ENCODE assay signal across 23 mouse cellular contexts in genomic region chrX:101732644-101733043, GRCm38 (mm10). TPM values are rescaled to one million over a fixed set of nuclear protein-coding genes. Genes with fewer than 3 reads are reported as not detected.
DNase-seq lines count a peak whose midpoint lies in the region; ATAC-seq and TF ChIP-seq lines count a peak whose summit lies in the region.
"Had no signal": no experiment of that assay in that cellular context is flagged by ENCODE, and none has a peak within 500 bp of the region (broad histone marks: within the 10 kb centered on the region; RNA-seq: fewer than 3 reads in every experiment).

No protein-coding gene starts in this region.

- TF ChIP-seq CTCF in kidney, adult 2 months (conservative IDR thresholded peaks at IDR 0.05; ENCODE audit: insufficient read depth, insufficient read length, low read depth, low read length) = no peak
- TF ChIP-seq CTCF in intestine, postnatal 0 days (IDR thresholded peaks at IDR 0.05; ENCODE audit: low read depth) = peak; percentile 21; the same call in 1 of the 2 replicates
- TF ChIP-seq CTCF in left cerebral cortex, adult 2 months (IDR thresholded peaks at IDR 0.05) = no peak

- no peak overlapping the region for H3K4me2 ChIP-seq in kidney, embryonic 14.5 days (replicated peaks; ENCODE audit: low read depth, low read length)
- no peak overlapping the region; the same call in 1 of the 2 replicates for H3K4me2 ChIP-seq in intestine, postnatal 0 days (replicated peaks; ENCODE audit: low read depth)
- H3K4me2 ChIP-seq: embryonic facial prominence, embryonic 15.5 days had no signal

- no peak overlapping the region for H3K27ac ChIP-seq in kidney, adult 2 months (ENCODE audit: insufficient read depth, low read depth, low read length)
- no peak overlapping the region for H3K27ac ChIP-seq in kidney, embryonic 14.5 days (ENCODE audit: low read depth, low read length)
- no peak overlapping the region for H3K27ac ChIP-seq in intestine, postnatal 0 days (ENCODE audit: low read depth, low read length)
- no peak overlapping the region for H3K27ac ChIP-seq in left cerebral cortex, adult 2 months
- H3K27ac ChIP-seq: embryonic facial prominence, embryonic 15.5 days; forebrain, embryonic 10.5 days; gastrocnemius, adult 2 months; heart, embryonic 10.5 days had no signal

- H3K4me1 ChIP-seq in kidney, adult 2 months (ENCODE audit: control insufficient read depth, insufficient read depth, low read length) = no peaks in the 10 kb centered on the region
- no peaks in the 10 kb centered on the region for H3K4me1 ChIP-seq in kidney, embryonic 14.5 days (ENCODE audit: control insufficient read depth, insufficient read depth, low read length)
- H3K4me1 ChIP-seq in megakaryocyte, embryonic 14.5 days = peaks cover 37% of the 10 kb centered on the region
- no peaks in the 10 kb centered on the region for H3K4me1 ChIP-seq in intestine, postnatal 0 days (replicated peaks; ENCODE audit: control insufficient read depth, insufficient read depth, low read length)
- H3K4me1 ChIP-seq: forebrain, embryonic 10.5 days; heart, embryonic 10.5 days had no signal

- no peak overlapping the region for H3K9ac ChIP-seq in kidney, embryonic 14.5 days (ENCODE audit: low read depth, low read length)
- no peak overlapping the region for H3K9ac ChIP-seq in intestine, postnatal 0 days (ENCODE audit: low read depth, low read length)
- H3K9ac ChIP-seq: embryonic facial prominence, embryonic 15.5 days had no signal

- TF ChIP-seq POLR2A in kidney, adult 2 months (IDR thresholded peaks at IDR 0.05; ENCODE audit: low read depth, low read length) = no peak

- DNase-seq in kidney, adult 2 months = peak; percentile 1
- DNase-seq in left cerebral cortex, postnatal 36 days (ENCODE audit: low spot score in 2 of 2) = no peak
- DNase-seq in left cerebral cortex, adult 2 months (ENCODE audit: extremely low spot score in 1 of 2, low spot score in 2 of 2) = no peak
- DNase-seq: adrenal gland, postnatal 10 days; cerebellum, adult 11 months; cerebellum, adult 8-10 months; cerebellum, postnatal 14 days; embryo, embryonic 11 days; gastrocnemius, adult 2 months; gastrocnemius, postnatal 25 days; heart, postnatal 10 days; heart, postnatal 4 days had no signal

- no peak for ATAC-seq in kidney, embryonic 14.5 days (ENCODE audit: low FRiP score, low TSS enrichment)
- ATAC-seq in megakaryocyte, adult 5-6 weeks (ENCODE audit: poor library complexity, severe bottlenecking) = no peak
- 0 out of 2 replicates have a peak, but pooled peaks have one; percentile 13 for ATAC-seq in intestine, postnatal 0 days
- ATAC-seq: forebrain, embryonic 14.5 days had no signal

- no peak overlapping the region for H3K4me3 ChIP-seq in kidney, adult 2 months (ENCODE audit: insufficient read depth, low read depth, low read length)
- no peak overlapping the region for H3K4me3 ChIP-seq in kidney, embryonic 14.5 days (ENCODE audit: low read length)
- peak overlapping the region; percentile 71 for H3K4me3 ChIP-seq in megakaryocyte, embryonic 14.5 days (replicated peaks)
- H3K4me3 ChIP-seq in intestine, postnatal 0 days (ENCODE audit: low read depth, low read length) = no peak overlapping the region
- H3K4me3 ChIP-seq in left cerebral cortex, adult 2 months = no peak overlapping the region
- H3K4me3 ChIP-seq: embryonic facial prominence, embryonic 15.5 days; erythroblast, embryonic 14.5 days; forebrain, embryonic 10.5 days; gastrocnemius, adult 2 months; heart, embryonic 10.5 days had no signal

- H3K9me3 ChIP-seq in kidney, embryonic 14.5 days (ENCODE audit: control insufficient read depth, low read length) = no peaks in the 10 kb centered on the region
- H3K9me3 ChIP-seq in megakaryocyte, embryonic 14.5 days = no peaks in the 10 kb centered on the region
- no peaks in the 10 kb centered on the region for H3K9me3 ChIP-seq in intestine, postnatal 0 days (ENCODE audit: control insufficient read depth)
- H3K9me3 ChIP-seq: embryonic facial prominence, embryonic 15.5 days; forebrain, embryonic 10.5 days; heart, embryonic 10.5 days had no signal

- H3K36me3 ChIP-seq in kidney, adult 2 months (ENCODE audit: control insufficient read depth, insufficient read depth, low read length) = no peaks in the 10 kb centered on the region
- H3K36me3 ChIP-seq in kidney, embryonic 14.5 days (ENCODE audit: control insufficient read depth, insufficient read depth, low read length) = no peaks in the 10 kb centered on the region
- no peaks in the 10 kb centered on the region for H3K36me3 ChIP-seq in megakaryocyte, embryonic 14.5 days (replicated peaks; ENCODE audit: low read length)
- no peaks in the 10 kb centered on the region for H3K36me3 ChIP-seq in intestine, postnatal 0 days (ENCODE audit: control insufficient read depth, insufficient read depth)
- H3K36me3 ChIP-seq: embryonic facial prominence, embryonic 15.5 days; forebrain, embryonic 10.5 days; heart, embryonic 10.5 days had no signal

- intact Hi-C loops in left cerebral cortex, postnatal 36 days (cut with DNase I) = no loop called here
- intact Hi-C loops in left cerebral cortex, adult 2 months (cut with DNase I) = no loop called here

- 39% methylated on average over 12 of the region's 12 CpGs for WGBS in kidney, adult 2 months
- WGBS in kidney, embryonic 14.5 days = 87% methylated on average over 12 of the region's 12 CpGs
- 61% methylated on average over 12 of the region's 12 CpGs for WGBS in intestine, postnatal 0 days

- H3K27me3 ChIP-seq in kidney, adult 2 months (replicated peaks; ENCODE audit: control insufficient read depth, insufficient read depth, low read length) = no peaks in the 10 kb centered on the region
- no peaks in the 10 kb centered on the region for H3K27me3 ChIP-seq in kidney, embryonic 14.5 days (ENCODE audit: control insufficient read depth, insufficient read depth, low read length)
- peaks cover 72% of the 10 kb centered on the region for H3K27me3 ChIP-seq in megakaryocyte, embryonic 14.5 days (replicated peaks)
- 0 out of 2 replicates have a peak, but pooled peaks cover 2% of the 10 kb centered on the region for H3K27me3 ChIP-seq in intestine, postnatal 0 days (replicated peaks; ENCODE audit: control insufficient read depth, insufficient read depth, low read length)

RNA-seq across cellular contexts. Expression of gene Cxcr3, which starts 1.4 kb away (rescaled TPM):
- polyA plus RNA-seq in kidney, adult 2 months (2012; rRNA removed) = 2.3 and 4.3 TPM in 2 replicates
- polyA plus RNA-seq in kidney, embryonic 14.5 days (2014; fragmentation: Nextera tagmentation; extraction: Ambion mirVana) = 0.39 TPM in 1 of 2 replicates, not detected in the other
- polyA plus RNA-seq in megakaryocyte, embryonic 14.5 days (2012; ENCODE audit: insufficient read depth, low replicate concordance) = 0.37 TPM in 1 of 2 replicates, not detected in the other
- total RNA-seq in megakaryocyte, adult 5-6 weeks (2015) = 3.4 and 4.4 TPM in 2 replicates
- total RNA-seq in megakaryocyte, adult 5-6 weeks (2017) = 4.1 TPM in 2 replicates
- polyA plus RNA-seq in intestine, postnatal 0 days (2015; fragmentation: Nextera tagmentation; extraction: Ambion mirVana) = 1.0 and 1.1 TPM in 2 replicates
- not detected for total RNA-seq in left cerebral cortex, postnatal 36 days (2021)
- total RNA-seq in left cerebral cortex, adult 2 months (2021) = not detected
- total RNA-seq: gastrocnemius, adult 2 months; MEL had no signal
- polyA plus RNA-seq: C2C12; erythroblast, embryonic 14.5 days; heart, embryonic 10.5 days had no signal
